Mouse (Mus musculus) ES-E14 (cell line): ENCODE results near the gene Mob3b.

Experiments
- CHD2 ChIP-seq: IDR thresholded peaks from 2 replicates; pipeline ENCODE4 v1.6.1; 2014; ENCODE audit warnings: mild to moderate bottlenecking, low read depth, low read length, inconsistent platforms
- MAFK ChIP-seq: IDR thresholded peaks from 2 replicates; pipeline ENCODE4 v1.6.1; 2014; ENCODE audit warnings: mild to moderate bottlenecking, low read depth, low read length, inconsistent platforms; ENCODE audit not compliant: insufficient read depth
- ZC3H11A ChIP-seq: IDR thresholded peaks from 2 replicates; pipeline ENCODE4 v1.6.1; 2012; ENCODE audit warnings: low read depth, mild to moderate bottlenecking, inconsistent platforms, low read length, borderline replicate concordance

- TF ChIP-seq ZC3H11A (no peak), CHD2 (no peak), MAFK (no peak)
Measured at GRCm38 (mm10) chr4:35005068-35005769, 152.1 kb downstream of the Mob3b start.
